Mouse (Mus musculus): ENCODE results near the gene Map4k2.

Gene Map4k2

DNA sequence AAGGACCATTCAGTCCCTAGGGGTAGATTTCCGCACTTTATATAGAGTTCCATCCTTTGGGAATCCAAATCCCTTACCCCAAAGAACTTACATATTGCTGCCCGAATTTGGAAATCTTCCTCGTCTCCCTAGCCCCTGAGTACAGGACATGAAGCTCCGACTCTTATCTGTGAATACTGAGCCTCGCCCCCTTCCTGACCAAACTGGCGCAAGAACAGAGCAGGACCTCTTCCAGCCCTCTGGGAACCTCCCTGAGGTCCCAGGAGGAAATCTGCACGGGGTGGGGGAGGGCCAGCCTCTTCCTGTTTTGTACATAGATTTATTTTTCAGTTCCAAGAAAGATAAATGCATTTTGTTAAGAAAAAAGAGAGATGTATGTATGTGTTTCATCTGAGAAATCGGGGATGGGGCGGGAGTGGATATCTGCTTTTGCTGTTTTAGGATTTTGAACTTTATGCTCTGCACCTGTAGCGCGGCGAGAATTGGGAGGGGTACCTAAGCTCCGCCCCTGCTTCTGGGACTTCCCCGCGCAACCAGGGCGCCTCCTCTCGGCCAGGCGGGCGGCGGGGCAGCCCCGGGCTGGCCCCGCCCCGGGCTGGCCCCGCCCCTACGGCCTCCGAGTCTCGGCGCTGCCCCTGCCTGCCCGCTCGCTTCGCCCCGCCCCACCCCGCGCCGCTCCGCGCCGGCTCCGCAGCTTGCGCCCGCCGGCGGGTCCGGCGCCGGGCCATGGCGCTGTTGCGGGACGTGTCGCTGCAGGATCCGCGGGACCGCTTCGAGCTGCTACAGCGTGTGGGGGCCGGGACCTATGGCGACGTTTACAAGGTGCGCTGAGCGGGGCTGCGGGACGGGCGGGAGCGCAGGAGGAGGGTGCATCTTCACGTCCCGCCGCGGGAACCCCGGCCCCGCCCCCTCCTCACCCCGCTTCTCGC is at the start of gene Map4k2:
TSS of gene Map4k2 (plus strand) at position 612 of the 929 bp plus-strand sequence.
- TF ChIP-seq GATA4 (IDR thresholded peaks at IDR 0.05; ENCODE audit: insufficient replicate concordance, low read length): peak; percentile 75; the same call in 1 of the 2 replicates

DNA sequence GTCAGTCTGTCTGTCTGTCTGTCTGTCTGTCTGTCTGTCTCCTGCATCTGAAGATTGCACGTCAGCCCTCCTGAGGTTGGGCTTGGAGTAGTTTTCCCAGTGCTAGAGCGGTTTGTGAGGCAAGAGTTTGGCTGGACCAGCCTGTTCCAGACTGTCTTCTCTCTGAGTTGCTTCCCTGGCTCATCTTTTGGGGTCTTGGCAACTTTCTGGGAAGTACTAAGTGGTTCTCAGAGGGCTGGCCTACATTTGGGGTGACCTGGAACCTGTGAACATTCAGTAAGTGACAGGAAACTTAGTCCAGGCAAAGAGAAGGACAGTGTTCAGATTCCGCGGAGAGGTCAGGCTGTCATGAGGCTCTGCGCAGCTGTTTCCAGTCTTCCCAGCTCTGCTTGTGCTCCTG is 48.7 kb upstream of the Map4k2 start:
- no peak for TF ChIP-seq GATA4 (IDR thresholded peaks at IDR 0.05; ENCODE audit: insufficient replicate concordance, low read length)

DNA sequence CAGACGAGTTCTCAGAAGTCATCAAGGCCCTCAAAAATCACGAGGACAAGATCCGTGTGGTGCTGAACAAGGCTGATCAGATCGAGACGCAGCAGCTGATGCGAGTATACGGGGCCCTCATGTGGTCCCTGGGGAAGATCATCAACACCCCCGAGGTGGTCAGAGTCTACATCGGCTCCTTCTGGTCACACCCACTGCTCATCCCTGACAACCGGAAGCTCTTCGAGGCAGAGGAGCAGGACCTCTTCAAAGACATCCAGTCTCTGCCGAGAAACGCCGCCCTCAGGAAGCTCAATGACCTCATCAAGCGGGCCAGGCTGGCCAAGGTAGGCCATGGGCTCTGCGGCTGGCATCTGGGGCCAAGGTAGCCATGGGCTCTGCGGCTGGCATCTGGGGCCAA is 46.6 kb upstream of the Map4k2 start:
- TF ChIP-seq GATA4 (IDR thresholded peaks at IDR 0.05; ENCODE audit: insufficient replicate concordance, low read length): no peak

DNA sequence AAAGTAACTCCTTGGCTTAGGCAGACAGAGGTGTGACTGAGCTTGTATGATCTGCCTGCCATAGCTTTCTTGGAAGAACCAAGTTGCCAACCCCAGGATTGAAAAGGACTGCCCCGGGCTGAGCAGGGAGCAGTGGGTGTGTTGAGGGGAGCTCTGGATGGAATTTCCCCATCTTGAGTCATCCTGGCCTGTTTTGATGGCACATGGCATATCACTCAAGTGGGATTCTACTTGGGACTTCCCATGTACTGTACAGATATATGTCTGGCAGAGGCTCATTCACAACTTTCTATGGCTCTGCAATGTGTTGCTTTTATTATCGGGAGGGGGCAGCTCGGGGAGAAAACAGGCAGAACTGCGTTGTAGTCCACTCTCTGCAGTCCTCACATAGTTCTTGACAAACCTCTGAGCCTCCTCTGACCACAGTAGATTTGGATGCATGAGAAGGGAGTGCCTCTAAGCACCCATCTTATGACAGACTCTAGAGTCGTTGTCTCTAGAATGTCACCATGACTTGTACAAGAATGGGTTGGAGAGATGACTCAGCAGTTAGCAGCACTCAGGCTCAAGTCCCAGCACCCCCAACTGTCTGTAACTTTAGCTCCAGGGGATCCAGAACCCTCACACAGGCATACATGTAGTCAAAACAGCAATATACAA is 44.3 kb upstream of the Map4k2 start:
- TF ChIP-seq GATA4 (IDR thresholded peaks at IDR 0.05; ENCODE audit: insufficient replicate concordance, low read length): no peak

DNA sequence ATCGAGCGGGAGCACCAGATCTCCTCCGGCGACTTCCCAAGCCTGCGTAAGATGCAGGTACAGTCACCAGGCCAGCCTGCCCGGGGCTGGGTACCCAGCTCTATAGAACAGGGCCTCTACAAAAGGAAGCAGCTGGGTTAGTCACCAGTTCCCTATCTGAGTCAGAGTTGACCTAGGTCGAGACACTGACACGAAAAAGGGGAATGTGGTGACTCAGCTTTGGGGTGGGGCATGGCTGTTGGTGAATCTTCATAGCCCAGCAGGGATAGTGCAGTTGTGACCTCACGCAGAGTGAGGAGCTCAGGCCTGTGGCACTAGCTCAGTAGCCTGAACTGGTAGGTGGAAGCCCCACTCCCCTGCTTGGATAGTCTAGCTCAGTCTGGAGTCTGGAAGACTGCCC is 43.3 kb upstream of the Map4k2 start:
- no peak for TF ChIP-seq GATA4 (IDR thresholded peaks at IDR 0.05; ENCODE audit: insufficient replicate concordance, low read length)

DNA sequence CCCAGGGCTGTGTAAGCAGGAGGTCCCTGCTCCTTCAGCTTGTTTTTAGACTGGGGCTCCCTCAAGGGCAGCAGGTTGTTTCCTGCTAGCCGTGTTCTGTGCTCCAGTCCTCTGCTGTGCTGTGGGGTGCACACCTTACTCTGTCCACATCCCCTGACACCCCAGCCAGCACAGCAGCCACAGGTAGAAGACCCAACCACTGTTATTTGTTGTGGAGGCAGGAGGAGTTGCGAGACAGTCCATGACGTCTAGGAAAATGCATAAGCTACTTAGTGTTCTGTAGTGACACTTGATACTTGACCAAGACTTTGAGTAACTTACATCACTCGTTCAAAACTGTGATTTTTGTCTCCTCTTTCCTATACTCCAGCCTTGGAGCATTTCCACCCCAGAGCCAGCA is 41.9 kb upstream of the Map4k2 start:
- no peak for TF ChIP-seq GATA4 (IDR thresholded peaks at IDR 0.05; ENCODE audit: insufficient replicate concordance, low read length)

DNA sequence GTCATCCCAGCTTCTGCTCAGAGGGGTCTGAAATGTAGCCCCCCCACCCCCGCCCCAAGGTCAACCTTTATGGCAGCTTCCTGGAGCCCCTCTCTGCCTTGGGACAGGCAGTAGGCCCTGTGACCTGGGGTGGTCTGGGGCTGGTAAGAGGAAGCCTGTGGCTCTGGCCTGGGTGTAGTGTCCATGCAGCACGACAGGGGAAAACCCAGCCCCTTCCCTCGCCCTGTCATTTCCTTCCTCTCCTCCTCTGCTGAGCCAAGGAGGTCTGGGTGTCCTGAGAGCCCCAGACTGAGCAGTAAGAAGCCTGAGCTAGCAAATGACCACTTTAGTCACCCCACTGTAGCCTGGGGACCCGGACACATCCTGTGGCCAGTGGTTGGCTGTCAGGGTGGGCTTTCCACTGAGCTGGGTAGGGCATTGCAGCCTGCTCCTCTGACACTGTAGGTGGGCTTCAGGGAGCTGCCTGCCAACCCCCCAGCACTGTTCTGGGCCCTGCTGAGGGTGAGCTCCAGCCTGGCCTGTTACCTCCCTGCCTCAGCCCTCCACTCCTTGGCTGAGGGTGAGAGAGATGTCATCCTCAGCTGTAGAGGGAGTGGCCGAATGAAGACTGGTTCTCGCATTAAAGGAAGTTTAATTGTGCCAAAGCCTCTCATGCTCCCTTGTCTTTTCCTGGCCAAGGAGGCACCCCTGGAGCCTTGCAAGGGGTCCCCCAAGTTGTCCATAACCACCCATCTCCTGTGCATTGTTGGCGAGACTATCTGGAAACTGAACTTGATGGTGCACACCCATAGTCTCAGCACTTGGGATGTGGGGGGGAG is 41.3 kb upstream of the Map4k2 start:
- no peak for TF ChIP-seq GATA4 (IDR thresholded peaks at IDR 0.05; ENCODE audit: insufficient replicate concordance, low read length)

DNA sequence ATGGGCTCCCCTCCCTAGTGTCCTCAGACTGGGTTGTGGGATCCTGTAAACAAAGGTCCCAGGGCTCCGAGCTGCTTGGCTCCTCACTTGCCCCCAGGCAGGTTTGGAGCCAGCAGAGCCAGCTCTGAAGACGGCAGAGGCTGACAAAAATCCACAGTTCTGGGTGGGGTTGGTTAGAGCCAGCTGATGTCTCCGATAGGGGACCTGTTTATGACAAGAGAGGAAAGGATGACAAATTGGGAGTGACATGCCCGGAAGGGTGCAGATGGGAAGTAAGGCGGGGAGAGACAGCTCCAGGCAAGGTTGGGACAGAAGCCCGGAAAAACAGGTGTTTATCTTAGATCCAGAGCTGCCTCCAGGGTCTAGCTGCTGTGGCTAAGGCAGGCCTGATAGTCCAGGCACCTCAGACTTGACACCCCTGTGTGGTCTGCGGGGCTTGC is 40.5 kb upstream of the Map4k2 start:
- no peak for TF ChIP-seq GATA4 (IDR thresholded peaks at IDR 0.05; ENCODE audit: insufficient replicate concordance, low read length)

DNA sequence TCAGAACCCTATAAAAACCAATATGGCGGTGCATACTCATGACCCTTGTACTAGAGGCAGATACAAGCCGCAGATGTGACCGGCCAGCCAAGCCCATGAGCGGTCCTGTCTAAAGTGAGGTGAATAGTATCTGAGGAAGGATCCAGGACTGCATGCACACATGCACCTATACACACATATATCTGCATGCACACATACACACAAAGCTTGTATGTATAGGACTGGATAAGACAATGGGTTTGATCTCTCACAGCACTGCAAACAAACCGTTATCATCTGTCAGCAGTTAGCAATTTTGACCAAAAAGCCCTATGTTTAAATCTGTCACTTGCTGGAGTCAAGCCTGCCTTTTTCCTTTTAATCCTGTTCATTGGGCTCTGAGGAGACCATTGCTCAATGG is 38.8 kb upstream of the Map4k2 start:
- no peak for TF ChIP-seq GATA4 (IDR thresholded peaks at IDR 0.05; ENCODE audit: insufficient replicate concordance, low read length)

DNA sequence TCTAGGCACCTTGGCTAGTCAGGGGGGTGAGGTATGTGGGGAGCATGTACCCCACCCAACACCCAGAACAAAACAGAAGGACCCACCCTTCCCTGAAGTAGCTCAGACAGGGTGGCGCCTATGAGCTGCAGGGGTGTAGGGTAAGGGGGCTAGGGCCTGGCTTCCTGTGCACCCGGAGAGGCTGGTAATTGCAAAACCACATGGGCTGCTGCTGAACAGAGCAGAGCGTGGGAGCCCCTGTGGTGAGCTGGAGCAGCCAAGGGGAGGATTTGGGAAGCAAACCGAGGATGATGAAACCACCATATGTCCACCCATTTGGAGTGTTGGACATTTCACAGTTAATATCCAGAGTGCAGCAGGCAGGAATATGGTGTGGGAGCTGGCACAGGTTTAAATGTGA is 38.4 kb upstream of the Map4k2 start:
- TF ChIP-seq GATA4 (IDR thresholded peaks at IDR 0.05; ENCODE audit: insufficient replicate concordance, low read length): no peak

DNA sequence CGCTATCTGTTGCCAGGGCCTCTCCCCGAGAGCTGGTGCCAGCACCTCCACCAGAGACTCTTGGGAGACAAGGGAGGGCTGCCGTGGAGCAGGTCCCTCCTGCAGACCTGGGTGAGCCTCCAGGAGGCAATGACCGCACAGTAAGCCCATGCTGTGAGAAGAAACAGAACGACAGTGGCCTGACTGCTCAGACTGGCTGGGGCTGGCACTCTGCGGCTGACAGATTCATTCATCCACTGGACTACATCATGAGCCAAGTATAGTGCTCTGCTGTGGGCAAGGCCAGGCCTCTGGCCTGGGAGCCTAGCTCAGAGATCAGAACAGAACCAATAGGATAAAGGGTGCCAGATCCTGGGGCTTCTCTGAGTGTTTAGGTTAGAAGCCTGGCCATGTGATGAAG is 37.1 kb upstream of the Map4k2 start:
- no peak for TF ChIP-seq GATA4 (IDR thresholded peaks at IDR 0.05; ENCODE audit: insufficient replicate concordance, low read length)

DNA sequence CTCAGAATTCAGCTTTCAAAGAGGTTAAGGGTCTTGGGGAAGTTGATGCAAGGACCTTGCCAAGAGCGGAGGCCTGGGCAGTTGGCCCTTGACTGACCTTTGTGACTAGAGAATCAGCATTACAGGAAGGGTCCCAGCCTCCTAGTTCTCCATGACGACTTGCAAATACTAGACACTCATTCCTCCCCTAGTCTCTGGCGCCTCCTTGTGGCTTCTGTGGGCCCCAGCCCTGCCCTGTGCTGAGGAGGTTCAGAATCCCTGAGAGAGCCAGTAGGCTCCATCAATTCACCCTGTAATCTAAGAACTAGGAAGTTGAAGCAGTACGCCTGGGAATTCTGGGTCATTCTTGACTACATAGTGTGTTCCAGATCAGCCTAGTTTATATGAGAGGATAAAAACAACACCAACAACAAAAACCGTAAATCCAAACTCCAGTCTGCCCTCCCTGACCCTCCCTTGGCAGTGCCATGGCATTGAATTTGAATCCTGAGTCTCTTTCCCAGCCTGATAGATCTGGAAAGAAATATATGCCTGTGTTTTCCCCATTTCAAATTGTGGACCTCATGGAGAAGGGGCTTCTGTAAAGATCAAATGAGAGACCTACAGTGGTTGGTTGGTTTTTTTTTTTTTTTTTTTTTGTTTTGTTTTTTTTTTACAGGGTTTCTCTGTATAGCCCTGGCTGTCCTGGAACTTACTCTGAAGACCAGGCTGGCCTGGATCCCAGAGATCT is 36.0 kb upstream of the Map4k2 start:
- no peak for TF ChIP-seq GATA4 (IDR thresholded peaks at IDR 0.05; ENCODE audit: insufficient replicate concordance, low read length)

DNA sequence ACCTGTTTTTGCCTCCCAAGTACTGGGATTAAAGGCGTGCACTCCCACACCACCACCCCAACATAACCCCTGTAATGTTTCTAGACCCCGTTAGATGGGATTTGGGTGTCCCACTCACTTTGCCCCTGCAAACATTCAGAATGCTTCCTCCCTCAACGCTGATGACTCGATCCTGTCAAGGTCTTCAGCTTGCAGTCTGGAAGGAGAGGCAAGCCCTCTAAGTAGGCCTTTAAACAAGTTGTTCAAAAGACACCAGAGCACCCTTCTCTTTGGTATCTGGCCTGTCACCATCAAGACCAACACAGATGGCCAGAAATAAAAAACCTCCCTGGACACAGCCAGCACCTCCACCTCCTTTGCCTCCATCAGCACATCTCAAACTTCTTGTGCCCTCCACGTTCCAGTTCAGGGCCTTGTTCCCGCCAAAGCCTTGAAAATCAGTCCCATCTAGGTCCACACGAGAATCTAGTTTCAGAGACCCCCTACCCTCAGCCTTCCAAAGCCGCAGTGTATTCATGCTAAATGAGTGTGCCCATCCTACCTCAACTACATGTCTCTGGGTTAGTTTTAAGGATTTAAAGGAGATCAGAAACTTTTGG is 35.3 kb upstream of the Map4k2 start:
- TF ChIP-seq GATA4 (IDR thresholded peaks at IDR 0.05; ENCODE audit: insufficient replicate concordance, low read length): no peak

DNA sequence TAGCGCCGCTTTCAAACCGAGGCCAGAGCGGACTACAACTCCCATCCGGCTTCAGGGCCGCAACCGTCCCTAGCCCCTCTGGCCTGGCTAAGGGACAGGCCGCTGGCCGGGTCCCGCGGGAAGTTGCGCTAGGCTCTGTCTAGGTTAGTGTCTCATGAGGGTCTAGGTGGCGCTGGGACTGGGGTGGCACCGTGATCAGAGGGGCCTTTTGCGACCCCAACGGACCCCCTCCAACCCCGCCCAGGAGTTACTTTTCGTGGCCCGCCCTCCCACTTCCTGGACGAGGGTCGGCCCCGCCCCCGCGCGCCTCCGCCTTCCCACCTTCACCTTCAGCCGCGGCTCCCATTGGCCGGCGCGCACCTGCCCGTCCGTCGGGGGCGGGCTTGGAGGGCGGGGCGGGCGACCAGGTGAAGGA is 34.8 kb upstream of the Map4k2 start, which contains the start of gene Cdc42bpg:
TSS of gene Cdc42bpg (plus strand) at position 320 of the 415 bp plus-strand sequence.
- TF ChIP-seq GATA4 (IDR thresholded peaks at IDR 0.05; ENCODE audit: insufficient replicate concordance, low read length): no peak

All from liver, adult (tissue).